Mouse (Mus musculus): ENCODE results near the gene Thnsl2. TPM values are rescaled to one million over a fixed set of nuclear protein-coding genes. Genes with fewer than 3 reads are reported as not detected.

Gene Thnsl2
- 3.2 TPM in 2 replicates for polyA plus RNA-seq (2015; fragmentation: Nextera tagmentation; extraction: Ambion mirVana)

DNA sequence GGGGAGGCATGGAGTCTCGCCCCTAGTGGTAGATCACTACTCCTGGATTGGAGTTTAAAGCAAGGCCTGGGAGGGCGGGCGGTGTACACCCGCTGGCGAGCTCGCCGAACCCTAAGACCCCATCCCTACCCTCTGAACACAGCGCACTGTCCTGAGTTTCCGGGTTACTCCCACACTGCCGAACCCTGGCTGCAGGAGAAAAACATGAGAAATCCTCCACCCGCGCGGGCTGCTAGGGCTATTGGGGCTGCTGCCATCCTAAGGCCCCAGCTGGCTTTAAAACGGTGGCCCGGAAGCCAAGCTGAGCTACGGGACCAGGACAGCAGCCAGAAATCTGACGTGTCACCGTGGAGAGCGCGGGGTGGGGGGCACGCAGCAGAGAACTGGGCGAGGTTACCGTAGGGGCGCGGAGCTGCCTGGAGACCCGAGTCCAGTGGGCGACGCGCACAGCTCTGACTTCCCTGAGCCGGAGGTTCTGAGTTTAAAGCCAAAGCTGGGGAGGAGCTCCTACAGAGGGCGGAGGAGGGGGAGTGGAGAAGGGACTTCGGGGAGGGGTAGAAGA lies at the start of gene Thnsl2:
TSS of gene Thnsl2 (minus strand) at position 546 of the 562 bp plus-strand sequence.
- no peaks in the 10 kb centered on the region for H3K9me3 ChIP-seq
- peak within 1 kb of the TSS; percentile 53 for H3K27ac ChIP-seq (replicated peaks)
- H3K4me1 ChIP-seq: peaks cover 7% of the 10 kb centered on the region; the same call in 1 of the 2 replicates
- WGBS: under 1% methylated on average over 32 of the region's 32 CpGs
- peak within 1 kb of the TSS; percentile 56 for H3K4me3 ChIP-seq
- ATAC-seq (replicated peaks): peak; percentile 91
- peak within 1 kb of the TSS; percentile 66 for H3K9ac ChIP-seq (replicated peaks)
- no peaks in the 10 kb centered on the region for H3K36me3 ChIP-seq
- peak within 1 kb of the TSS; percentile 90 for H3K4me2 ChIP-seq (replicated peaks)
- no peaks in the 10 kb centered on the region for H3K27me3 ChIP-seq

DNA sequence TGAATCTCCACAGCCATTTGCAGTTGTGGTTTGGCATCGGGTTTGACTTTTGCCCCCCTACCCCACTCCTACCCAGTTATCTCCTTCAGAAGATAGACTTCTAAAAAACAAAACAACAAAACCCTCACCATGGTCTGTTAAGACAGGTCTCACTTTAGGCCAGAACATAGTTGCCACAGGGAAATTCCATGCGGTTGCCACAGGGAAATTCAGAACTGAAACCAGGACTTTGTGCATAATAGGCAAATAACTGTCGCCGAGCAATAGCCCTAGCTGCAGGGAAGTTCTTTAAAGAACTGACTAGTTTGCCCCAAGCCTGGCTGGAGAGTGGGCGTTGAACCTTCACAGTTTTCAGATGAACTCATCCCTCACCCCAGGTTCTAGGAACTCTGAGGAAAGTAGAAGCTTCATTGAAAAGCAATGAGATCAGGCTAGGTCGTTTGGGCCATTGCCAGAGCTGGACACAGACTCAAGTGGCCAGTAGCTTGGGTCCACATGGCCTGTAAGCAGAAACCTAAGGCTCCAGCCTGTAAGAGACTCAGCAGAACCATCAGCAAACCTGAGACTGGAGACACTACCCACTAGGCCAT lies 49.0 kb upstream of the Thnsl2 start:
- 85% methylated on average over 6 of the region's 6 CpGs for WGBS
- no peak for ATAC-seq (replicated peaks)

DNA sequence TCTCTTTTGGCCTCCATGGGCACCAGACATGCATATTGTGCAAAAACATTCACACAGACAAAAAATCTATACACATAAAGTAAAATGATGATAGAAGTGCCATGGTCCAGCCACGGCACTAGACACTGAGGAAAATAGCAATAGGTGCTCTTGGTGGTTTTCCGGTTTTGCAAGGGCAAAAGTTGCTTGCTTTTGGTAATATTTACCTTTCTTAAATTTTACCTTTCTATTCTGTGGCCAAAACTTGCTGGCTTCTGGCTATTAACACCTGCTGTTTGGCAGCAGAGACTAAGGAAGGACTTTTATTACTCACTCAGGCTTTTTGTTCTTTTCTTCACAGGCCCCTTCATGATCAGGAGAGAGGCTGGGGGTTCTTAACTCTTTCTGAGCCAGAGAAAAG lies 46.3 kb upstream of the Thnsl2 start:
- no peaks in the 10 kb centered on the region for H3K9me3 ChIP-seq
- H3K4me3 ChIP-seq: no peak overlapping the region
- H3K27ac ChIP-seq (replicated peaks): no peak overlapping the region
- H3K27me3 ChIP-seq: no peaks in the 10 kb centered on the region
- whole genome bisulfite sequencing: 91% methylated on average over 2 of the region's 2 CpGs
- no peak for ATAC-seq (replicated peaks)
- no peaks in the 10 kb centered on the region for H3K4me1 ChIP-seq
- H3K36me3 ChIP-seq: no peaks in the 10 kb centered on the region
- no peak overlapping the region for H3K4me2 ChIP-seq (replicated peaks)
- H3K9ac ChIP-seq (replicated peaks): no peak overlapping the region

More for the DNA sequence above, 49.0 kb upstream of the Thnsl2 start:
- Histone ChIP-seq H3K9ac (replicated peaks) (no peak overlapping the region), H3K4me1 (no peaks in the 10 kb centered on the region), H3K36me3 (no peaks in the 10 kb centered on the region), H3K27ac (replicated peaks) (no peak overlapping the region), H3K4me2 (replicated peaks) (no peak overlapping the region), H3K9me3 (no peaks in the 10 kb centered on the region), H3K27me3 (no peaks in the 10 kb centered on the region), H3K4me3 (no peak overlapping the region)

- no peaks in the 10 kb centered on the region for H3K9me3 ChIP-seq
- WGBS: 61% methylated on average over 1 of the region's 1 CpGs
- no peak overlapping the region for H3K27ac ChIP-seq (replicated peaks)
- no peak for ATAC-seq (replicated peaks)
- no peaks in the 10 kb centered on the region for H3K4me1 ChIP-seq
- no peaks in the 10 kb centered on the region for H3K36me3 ChIP-seq
- no peak overlapping the region for H3K9ac ChIP-seq (replicated peaks)
- H3K4me3 ChIP-seq: no peak overlapping the region
- no peaks in the 10 kb centered on the region for H3K27me3 ChIP-seq
- no peak overlapping the region for H3K4me2 ChIP-seq (replicated peaks)
Observed at GRCm38 (mm10) chr6:71189578-71189977, 45.3 kb upstream of the Thnsl2 start.

- Histone ChIP-seq H3K4me3 (no peak overlapping the region), H3K9me3 (no peaks in the 10 kb centered on the region), H3K4me2 (replicated peaks) (no peak overlapping the region), H3K27ac (replicated peaks) (no peak overlapping the region), H3K9ac (replicated peaks) (no peak overlapping the region), H3K36me3 (no peaks in the 10 kb centered on the region), H3K4me1 (no peaks in the 10 kb centered on the region), H3K27me3 (no peaks in the 10 kb centered on the region)
- WGBS: 87% methylated on average over 7 of the region's 7 CpGs
- no peak for ATAC-seq (replicated peaks)
Observed at GRCm38 (mm10) chr6:71184941-71185604, 40.8 kb upstream of the Thnsl2 start.

DNA sequence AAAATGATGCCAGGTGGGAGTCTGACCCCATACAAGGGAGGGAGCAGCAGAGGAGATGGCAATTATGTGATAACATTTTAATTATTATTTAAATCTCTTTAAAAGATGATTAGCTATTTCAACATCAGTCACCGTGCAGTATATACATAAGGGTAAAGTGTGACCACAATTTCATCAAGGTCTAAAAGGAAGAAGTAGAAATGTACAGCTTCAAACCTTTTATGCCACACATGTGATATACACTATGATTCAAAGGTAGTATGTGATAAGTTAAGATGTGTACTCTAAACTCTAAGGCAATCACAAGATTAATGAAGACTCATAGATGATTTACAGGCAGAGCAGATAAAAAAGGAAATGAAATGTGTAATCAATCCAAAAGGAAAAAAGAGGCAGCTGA lies 36.4 kb upstream of the Thnsl2 start:
- H3K4me2 ChIP-seq (replicated peaks): no peak overlapping the region
- H3K36me3 ChIP-seq: no peaks in the 10 kb centered on the region
- H3K27ac ChIP-seq (replicated peaks): no peak overlapping the region
- ATAC-seq (replicated peaks): no peak
- H3K4me1 ChIP-seq: no peaks in the 10 kb centered on the region
- WGBS: 96% methylated on average over 1 of the region's 1 CpGs
- no peak overlapping the region for H3K4me3 ChIP-seq
- H3K27me3 ChIP-seq: no peaks in the 10 kb centered on the region
- H3K9ac ChIP-seq (replicated peaks): no peak overlapping the region
- H3K9me3 ChIP-seq: no peaks in the 10 kb centered on the region

- 95% methylated on average over 10 of the region's 10 CpGs for WGBS
- no peaks in the 10 kb centered on the region for H3K36me3 ChIP-seq
- H3K27ac ChIP-seq (replicated peaks): no peak overlapping the region
- H3K4me2 ChIP-seq (replicated peaks): no peak overlapping the region
- H3K27me3 ChIP-seq: no peaks in the 10 kb centered on the region
- no peak overlapping the region for H3K9ac ChIP-seq (replicated peaks)
- no peaks in the 10 kb centered on the region for H3K4me1 ChIP-seq
- no peaks in the 10 kb centered on the region for H3K9me3 ChIP-seq
- no peak overlapping the region for H3K4me3 ChIP-seq
- ATAC-seq (replicated peaks): no peak
Observed at GRCm38 (mm10) chr6:71172812-71173580, 28.8 kb upstream of the Thnsl2 start.

GRCm38 (mm10) chr6:71166551-71167169 lies 22.4 kb upstream of the Thnsl2 start:
- no peaks in the 10 kb centered on the region for H3K36me3 ChIP-seq
- 0 out of 2 replicates have a peak, but pooled peaks have one; percentile 11 for ATAC-seq (replicated peaks)
- H3K4me2 ChIP-seq (replicated peaks): no peak overlapping the region
- H3K4me1 ChIP-seq: no peaks in the 10 kb centered on the region
- H3K27me3 ChIP-seq: no peaks in the 10 kb centered on the region
- no peak overlapping the region for H3K4me3 ChIP-seq
- 51% methylated on average over 6 of the region's 6 CpGs for WGBS
- no peaks in the 10 kb centered on the region for H3K9me3 ChIP-seq
- no peak overlapping the region for H3K9ac ChIP-seq (replicated peaks)
- H3K27ac ChIP-seq (replicated peaks): no peak overlapping the region

DNA sequence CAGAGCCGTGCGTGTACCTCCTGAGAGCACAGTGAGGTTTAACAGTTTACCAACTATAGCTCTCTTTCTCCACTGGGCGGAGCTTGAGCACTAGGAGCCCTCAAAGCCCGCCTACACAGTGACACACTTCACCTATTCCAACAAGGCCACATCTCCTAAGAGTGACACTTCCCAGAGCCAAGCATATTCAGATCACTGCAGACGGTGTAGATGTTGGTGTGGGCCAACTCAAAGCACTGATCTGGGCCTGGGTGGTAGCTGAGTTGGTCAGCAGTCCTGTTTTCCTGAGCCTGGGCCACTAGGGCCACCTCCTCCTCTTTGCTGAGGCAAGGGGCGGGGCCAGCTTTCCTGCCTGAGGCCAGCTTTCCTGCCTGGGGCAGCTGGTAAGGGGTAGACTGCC lies 20.2 kb upstream of the Thnsl2 start:
- ATAC-seq (replicated peaks): peak; percentile 23; the same call in 1 of the 2 replicates

GRCm38 (mm10) chr6:71162269-71162668 lies 18.0 kb upstream of the Thnsl2 start:
- no peak overlapping the region for H3K27ac ChIP-seq (replicated peaks)
- no peak overlapping the region for H3K9ac ChIP-seq (replicated peaks)
- no peak for ATAC-seq (replicated peaks)
- H3K4me1 ChIP-seq: no peaks in the 10 kb centered on the region
- H3K4me3 ChIP-seq: no peak overlapping the region
- H3K36me3 ChIP-seq: no peaks in the 10 kb centered on the region
- 59% methylated on average over 4 of the region's 4 CpGs for WGBS
- no peak overlapping the region for H3K4me2 ChIP-seq (replicated peaks)
- no peaks in the 10 kb centered on the region for H3K27me3 ChIP-seq
- H3K9me3 ChIP-seq: no peaks in the 10 kb centered on the region

More for the DNA sequence above, 20.2 kb upstream of the Thnsl2 start:
- Histone ChIP-seq H3K4me3 (no peak overlapping the region), H3K4me2 (replicated peaks) (no peak overlapping the region), H3K36me3 (no peaks in the 10 kb centered on the region), H3K27me3 (no peaks in the 10 kb centered on the region), H3K27ac (replicated peaks) (no peak overlapping the region), H3K4me1 (no peaks in the 10 kb centered on the region), H3K9ac (replicated peaks) (no peak overlapping the region), H3K9me3 (no peaks in the 10 kb centered on the region)
- 37% methylated on average over 6 of the region's 6 CpGs for WGBS

GRCm38 (mm10) chr6:71161290-71161689 lies 17.1 kb upstream of the Thnsl2 start:
- Histone ChIP-seq H3K9me3 (no peaks in the 10 kb centered on the region), H3K36me3 (no peaks in the 10 kb centered on the region), H3K4me1 (no peaks in the 10 kb centered on the region), H3K4me3 (no peak overlapping the region), H3K9ac (replicated peaks) (no peak overlapping the region), H3K4me2 (replicated peaks) (no peak overlapping the region), H3K27me3 (no peaks in the 10 kb centered on the region), H3K27ac (replicated peaks) (no peak overlapping the region)
- no peak for ATAC-seq (replicated peaks)
- WGBS: 60% methylated on average over 7 of the region's 7 CpGs

Data from forebrain, embryonic 15.5 days (tissue).